Comparison of ENCODE assay signal across 10 mouse cellular contexts in genomic region chr12:24537965-24538364, GRCm38 (mm10). TPM values are rescaled to one million over a fixed set of nuclear protein-coding genes. Genes with fewer than 3 reads are reported as not detected.
DNase-seq lines count a peak whose midpoint lies in the region; ATAC-seq and TF ChIP-seq lines count a peak whose summit lies in the region.
"Had no signal": no experiment of that assay in that cellular context is flagged by ENCODE, and none has a peak within 500 bp of the region (broad histone marks: within the 10 kb centered on the region; RNA-seq: fewer than 3 reads in every experiment).

No protein-coding gene starts in this region.

- no peaks in the 10 kb centered on the region for H3K79me2 ChIP-seq in MEL (ENCODE audit: control insufficient read depth, insufficient read depth, low read length, poor library complexity)

- TF ChIP-seq CTCF in MEL (IDR thresholded peaks at IDR 0.05 in 2 of 3, conservative IDR thresholded peaks at IDR 0.05 in 1 of 3; ENCODE audit: control insufficient read depth in 1 of 3, insufficient read depth in 1 of 3, low read depth in 2 of 3, low read length in 3 of 3, poor library complexity in 1 of 3, severe bottlenecking in 1 of 3): no peak

- intact Hi-C loops in heart, postnatal 10 days (cut with DNase I): no loop called here
- intact Hi-C loops in left cerebral cortex, postnatal 14 days (cut with DNase I): no loop called here

- TF ChIP-seq EP300 in MEL (IDR thresholded peaks at IDR 0.05; ENCODE audit: low read depth in 1 of 2, low read length in 2 of 2): 0 out of 4 replicates have a peak, but pooled peaks of 1 of the 2 experiments have one; percentile 7

- no peaks in the 10 kb centered on the region for H3K9me3 ChIP-seq in heart, embryonic 11.5 days (replicated peaks; ENCODE audit: control insufficient read depth, low read length)
- H3K9me3 ChIP-seq in MEL (replicated peaks; ENCODE audit: insufficient read depth, low read length): no peaks in the 10 kb centered on the region
- H3K9me3 ChIP-seq: G1E had no signal

- no peaks in the 10 kb centered on the region for H3K4me1 ChIP-seq in heart, embryonic 11.5 days (ENCODE audit: control insufficient read depth, insufficient read depth, low read length)
- H3K4me1 ChIP-seq in MEL (ENCODE audit: control insufficient read depth in 1 of 2, insufficient read depth in 2 of 2, low read length in 2 of 2): peaks cover 26 to 28% of the 10 kb centered on the region in 2 experiments

- no peak overlapping the region for H3K9ac ChIP-seq in heart, embryonic 11.5 days (ENCODE audit: low read depth, low read length)
- no peak overlapping the region; the same call in 1 of the 2 replicates for H3K9ac ChIP-seq in MEL (ENCODE audit: control insufficient read depth, low read depth, low read length, poor library complexity, severe bottlenecking)

- no peaks in the 10 kb centered on the region for H3K27me3 ChIP-seq in heart, embryonic 11.5 days (ENCODE audit: control insufficient read depth, insufficient read depth, low read length)
- H3K27me3 ChIP-seq in MEL (ENCODE audit: control insufficient read depth in 1 of 2, insufficient read depth in 2 of 2, low read length in 2 of 2): no peaks in the 10 kb centered on the region

- TF ChIP-seq RAD21 in MEL (IDR thresholded peaks at IDR 0.05; ENCODE audit: low read depth, low read length): no peak

- DNase-seq in heart, postnatal 10 days: peak; percentile 37 to 58
- DNase-seq in MEL (ENCODE audit: low read depth, low spot score) (peak; percentile 54), MN1 (ENCODE audit: low spot score) (no peak)
- peak; percentile 66 to 76 for DNase-seq in adrenal gland, postnatal 36 days
- DNase-seq in left cerebral cortex, postnatal 14 days (ENCODE audit: low spot score in 2 of 2): peak; percentile 39 to 42
- DNase-seq in thymus, postnatal 4 days: no peak

- H3K36me3 ChIP-seq in heart, embryonic 11.5 days (ENCODE audit: control insufficient read depth, insufficient read depth, low read length): no peaks in the 10 kb centered on the region
- H3K36me3 ChIP-seq in MEL (ENCODE audit: control insufficient read depth in 1 of 2, insufficient read depth in 2 of 2, low read length in 2 of 2): peaks cover 0 to 29% of the 10 kb centered on the region in 2 experiments; a peak in 2 of 4 replicates

- H3K27ac ChIP-seq in heart, embryonic 11.5 days (ENCODE audit: low read depth, low read length): no peak overlapping the region
- H3K27ac ChIP-seq in MEL (ENCODE audit: control insufficient read depth, low read depth, low read length): peak overlapping the region; percentile 1
- H3K27ac ChIP-seq: macrophage had no signal

- no peak overlapping the region for H3K4me3 ChIP-seq in heart, embryonic 11.5 days (ENCODE audit: low read depth, low read length)
- no peak overlapping the region for H3K4me3 ChIP-seq in MEL (ENCODE audit: control insufficient read depth in 1 of 2, insufficient read depth in 1 of 2, low read depth in 2 of 2, low read length in 2 of 2)

- WGBS in heart, embryonic 11.5 days (ENCODE audit: insufficient replicate concordance): 58% methylated on average over 4 of the region's 4 CpGs

- no peak for TF ChIP-seq POLR2A in MEL (IDR thresholded peaks at IDR 0.05; ENCODE audit: control insufficient read depth in 1 of 2, insufficient read depth in 1 of 2, low read depth in 1 of 2, low read length in 2 of 2, poor library complexity in 1 of 2)

- no peak for ATAC-seq in heart, embryonic 11.5 days (replicated peaks; ENCODE audit: insufficient number of reproducible peaks, low FRiP score, low TSS enrichment)
- no peak for ATAC-seq in granulocyte monocyte progenitor cell, adult 5-6 weeks (replicated peaks; ENCODE audit: poor library complexity, severe bottlenecking)

- H3K4me2 ChIP-seq in heart, embryonic 11.5 days: no peak overlapping the region

TF ChIP-seq in MEL, 35 proteins besides CTCF, POLR2A, EP300 and RAD21:
- no peak for TF ChIP-seq RCOR1 (IDR thresholded peaks at IDR 0.05; ENCODE audit: low read depth, low read length)
- TF ChIP-seq MYB (IDR thresholded peaks at IDR 0.05; ENCODE audit: low read depth, low read length): no peak
- TF ChIP-seq MYC (IDR thresholded peaks at IDR 0.05; ENCODE audit: low read depth, low read length): no peak
- no peak for TF ChIP-seq MXI1 (IDR thresholded peaks at IDR 0.05; ENCODE audit: low read depth, low read length)
- TF ChIP-seq CHD1 (IDR thresholded peaks at IDR 0.05; ENCODE audit: low read depth, low read length): no peak
- TF ChIP-seq JUND (IDR thresholded peaks at IDR 0.05; ENCODE audit: low read depth, low read length): no peak
- TF ChIP-seq POLR2AphosphoS2 (IDR thresholded peaks at IDR 0.05; ENCODE audit: low read length): no peak
- TF ChIP-seq POLR2AphosphoS5 (IDR thresholded peaks at IDR 0.05; ENCODE audit: borderline replicate concordance, low read depth, low read length): no peak
- no peak for TF ChIP-seq KAT2A (conservative IDR thresholded peaks at IDR 0.05; ENCODE audit: low read depth, low read length)
- no peak for TF ChIP-seq TBP (IDR thresholded peaks at IDR 0.05; ENCODE audit: low read depth, low read length)
- TF ChIP-seq HCFC1 (IDR thresholded peaks at IDR 0.05; ENCODE audit: low read depth, low read length): no peak
- TF ChIP-seq SMC3 (IDR thresholded peaks at IDR 0.05; ENCODE audit: low read depth, low read length): no peak
- no peak for TF ChIP-seq GABPA (IDR thresholded peaks at IDR 0.05; ENCODE audit: low read depth, low read length)
- no peak for TF ChIP-seq E2F4 (IDR thresholded peaks at IDR 0.05; ENCODE audit: borderline replicate concordance, low read depth, low read length)
- TF ChIP-seq ETS1 (IDR thresholded peaks at IDR 0.05; ENCODE audit: low read depth, low read length): no peak
- TF ChIP-seq USF1 (IDR thresholded peaks at IDR 0.05; ENCODE audit: low read depth, low read length): no peak
- TF ChIP-seq MAFK (IDR thresholded peaks at IDR 0.05; ENCODE audit: borderline replicate concordance, low read depth, low read length): no peak
- TF ChIP-seq GATA1 (IDR thresholded peaks at IDR 0.05; ENCODE audit: low read depth, low read length): no peak
- no peak for TF ChIP-seq UBTF (IDR thresholded peaks at IDR 0.05; ENCODE audit: borderline replicate concordance, insufficient read depth, low read depth, low read length)

RNA-seq across cellular contexts. Expression of gene Grhl1, which starts 34.1 kb away (rescaled TPM):
- under 1 TPM; 0.22 to 0.65 TPM for total RNA-seq in heart, postnatal 10 days (2021)
- polyA plus RNA-seq in heart, embryonic 11.5 days (2014; fragmentation: Nextera tagmentation; extraction: Ambion mirVana): 3.3 and 4.9 TPM in 2 replicates
- total RNA-seq in MEL (2012; rRNA removed): 0.50 and 0.69 TPM in 2 replicates
- 1 to 10 TPM in 1 of 2 experiments, not detected in 1; 1.3 TPM for polyA plus RNA-seq in MEL (2012; ENCODE audit: insufficient read depth in 1 of 2, insufficient read length in 2 of 2, low read depth in 1 of 2, low replicate concordance in 2 of 2, missing spikeins in 1 of 2)
- 1 to 10 TPM in 1 of 2 experiments, under 1 TPM in 1; 0.56 to 1.1 TPM for total RNA-seq in adrenal gland, postnatal 36 days (2021)
- total RNA-seq in left cerebral cortex, postnatal 14 days (2021): 10 to 100 TPM; 10.8 to 11.0 TPM
- 0.53 TPM in 1 of 2 replicates, not detected in the other for total RNA-seq in granulocyte monocyte progenitor cell, adult 5-6 weeks (2014; fragmentation: Nextera tagmentation)
- total RNA-seq in granulocyte monocyte progenitor cell, adult 5-6 weeks (2017): 0.62 and 0.73 TPM in 2 replicates

RNA-seq across cellular contexts. Expression of gene Taf1b, which starts 39.8 kb away (rescaled TPM):
- 10 to 100 TPM; 12.2 to 12.5 TPM for total RNA-seq in heart, postnatal 10 days (2021)
- 26.6 and 28.2 TPM in 2 replicates for polyA plus RNA-seq in heart, embryonic 11.5 days (2014; fragmentation: Nextera tagmentation; extraction: Ambion mirVana)
- total RNA-seq in MEL (2012; rRNA removed): 28.0 and 28.1 TPM in 2 replicates
- 10 to 100 TPM in 1 of 2 experiments, not detected in 1; 26.4 TPM for polyA plus RNA-seq in MEL (2012; ENCODE audit: insufficient read depth in 1 of 2, insufficient read length in 2 of 2, low read depth in 1 of 2, low replicate concordance in 2 of 2, missing spikeins in 1 of 2)
- total RNA-seq in adrenal gland, postnatal 36 days (2021): 10 to 100 TPM; 12.1 to 17.7 TPM
- total RNA-seq in left cerebral cortex, postnatal 14 days (2021): 10 to 100 TPM; 30.5 to 32.6 TPM
- 21.4 and 28.4 TPM in 2 replicates for total RNA-seq in granulocyte monocyte progenitor cell, adult 5-6 weeks (2014; fragmentation: Nextera tagmentation)
- total RNA-seq in granulocyte monocyte progenitor cell, adult 5-6 weeks (2017): 39.6 and 41.3 TPM in 2 replicates

Comparison
In these comparisons a context has a peak if more than half of its experiments do, and no peak if none do; other contexts are left out.
1. DNase-seq: peak in heart, postnatal 10 days (2 of 2), MEL (single experiment), adrenal gland, postnatal 36 days (2 of 2) and left cerebral cortex, postnatal 14 days (2 of 2); none in thymus, postnatal 4 days (single experiment) and MN1 (single experiment).